Mouse (Mus musculus) neural tube, embryonic 12.5 days (tissue): ENCODE measurements around the gene Cd52. TPM values are rescaled to one million over a fixed set of nuclear protein-coding genes. Genes with fewer than 3 reads are reported as not detected.

ENCODE experiments used
- ATAC-seq: fragments of 200-750 bp; cut with Nextera tagmentation; 2 replicates; pipeline ENCODE4 v1.8.0; 2017; ENCODE audit warnings: low read depth, mild to moderate bottlenecking, moderate TSS enrichment, moderate library complexity; ENCODE audit not compliant: low FRiP score
- H3K27ac ChIP-seq: fragments of 300-500 bp; sonication (generic); 2 replicates; pipeline ENCODE4 v1.5.1; 2016
- H3K27me3 ChIP-seq: fragments of 300-500 bp; sonication (generic); replicated peaks from 2 replicates; pipeline ENCODE4 v1.6.1; 2016; ENCODE audit warnings: mild to moderate bottlenecking
- H3K36me3 ChIP-seq: fragments of 300-500 bp; sonication (generic); 2 replicates; pipeline ENCODE4 v1.6.1; 2016; ENCODE audit warnings: mild to moderate bottlenecking
- H3K4me1 ChIP-seq: fragments of 300-500 bp; sonication (generic); 2 replicates; pipeline ENCODE4 v1.6.1; 2016
- H3K4me2 ChIP-seq: fragments of 300-500 bp; sonication (generic); replicated peaks from 2 replicates; pipeline ENCODE4 v1.6.1; 2016; ENCODE audit warnings: mild to moderate bottlenecking
- H3K4me3 ChIP-seq: fragments of 300-500 bp; sonication (generic); 2 replicates; pipeline ENCODE4 v1.5.1; 2016
- H3K9ac ChIP-seq: fragments of 300-500 bp; sonication (generic); 2 replicates; pipeline ENCODE4 v1.6.1; 2016; ENCODE audit warnings: mild to moderate bottlenecking
- H3K9me3 ChIP-seq: fragments of 300-500 bp; sonication (generic); 2 replicates; pipeline ENCODE4 v1.6.1; 2016; ENCODE audit warnings: mild to moderate bottlenecking
- WGBS: fragments of 180-500 bp; shearing (Covaris S2); methylation state at CpG from one replicate; pipeline ENCODE4 v1.1.7; 2016; 5-methylcytosine and 5-hydroxymethylcytosine counted together
- polyA plus RNA-seq: library from polyadenylated mRNA; unstranded; fragments of >200 nt; fragmentation: Nextera tagmentation; extraction: Ambion mirVana; gene quantifications from 2 replicates; pipeline ENCODE4 v1.2.1, GENCODE M21; 2016

Cd52 gene
- polyA plus RNA-seq, 1 experiment from 2014 or later, result 7.2 TPM

GRCm38 (mm10) chr4:134061166-134061830 is 33.6 kb downstream of the Cd52 start:
- Histone ChIP-seq H3K9me3 (no peaks in the 10 kb centered on the region), H3K27ac (no peak overlapping the region), H3K27me3 (peaks cover 19% of the 10 kb centered on the region), H3K4me2 (no peak overlapping the region), H3K4me1 (no peaks in the 10 kb centered on the region), H3K9ac (no peak overlapping the region), H3K4me3 (no peak overlapping the region), H3K36me3 (no peaks in the 10 kb centered on the region)
- WGBS, result 64% methylated on average over 18 of the region's 18 CpGs
- ATAC-seq, result no peak

GRCm38 (mm10) chr4:134060135-134060865 is 34.6 kb downstream of the Cd52 start, which contains the start of gene Crybg2:
Crybg2 (plus strand) TSS chr4:134060815.
- Histone ChIP-seq H3K9ac (no peak within 1 kb of the TSS), H3K4me2 (no peak within 1 kb of the TSS), H3K36me3 (no peaks in the 10 kb centered on the region), H3K9me3 (no peaks in the 10 kb centered on the region), H3K27me3 (peaks cover 13% of the 10 kb centered on the region), H3K4me1 (no peaks in the 10 kb centered on the region), H3K4me3 (no peak within 1 kb of the TSS), H3K27ac (no peak within 1 kb of the TSS)
- WGBS, result 52% methylated on average over 28 of the region's 28 CpGs
- ATAC-seq, result no peak

- no peaks in the 10 kb centered on the region for H3K36me3 ChIP-seq
- WGBS, result 78% methylated on average over 6 of the region's 6 CpGs
- no peak overlapping the region for H3K27ac ChIP-seq
- no peaks in the 10 kb centered on the region for H3K4me1 ChIP-seq
- no peak overlapping the region for H3K4me3 ChIP-seq
- ATAC-seq, result no peak
- H3K9me3 ChIP-seq, result no peaks in the 10 kb centered on the region
- no peak overlapping the region for H3K9ac ChIP-seq
- peaks cover 6% of the 10 kb centered on the region; the same call in 1 of the 2 replicates for H3K27me3 ChIP-seq
- no peak overlapping the region for H3K4me2 ChIP-seq
These were observed 36.0 kb downstream of the Cd52 start for GRCm38 (mm10) chr4:134058908-134059307.

GRCm38 (mm10) chr4:134058166-134058715 is 36.6 kb downstream of the Cd52 start:
- Histone ChIP-seq H3K4me2 (peak overlapping the region; percentile 14), H3K27ac (no peak overlapping the region)
- ATAC-seq, result no peak

GRCm38 (mm10) chr4:134053538-134053937 is 41.3 kb downstream of the Cd52 start, which contains the start of gene Zfp683:
Zfp683 (plus strand) TSS chr4:134053838.
- Histone ChIP-seq H3K27me3 (no peaks in the 10 kb centered on the region), H3K4me3 (no peak within 1 kb of the TSS), H3K9me3 (no peaks in the 10 kb centered on the region), H3K27ac (no peak within 1 kb of the TSS), H3K4me2 (no peak within 1 kb of the TSS), H3K4me1 (peaks cover 4% of the 10 kb centered on the region; the same call in 1 of the 2 replicates), H3K9ac (no peak within 1 kb of the TSS), H3K36me3 (no peaks in the 10 kb centered on the region)
- no peak for ATAC-seq
- 88% methylated on average over 3 of the region's 3 CpGs for WGBS

More at GRCm38 (mm10) chr4:134058166-134058715, 36.6 kb downstream of the Cd52 start:
- WGBS, result 39% methylated on average over 14 of the region's 14 CpGs
- no peak overlapping the region for H3K4me3 ChIP-seq
- no peaks in the 10 kb centered on the region for H3K4me1 ChIP-seq
- H3K9me3 ChIP-seq, result no peaks in the 10 kb centered on the region
- H3K36me3 ChIP-seq, result no peaks in the 10 kb centered on the region
- no peak overlapping the region for H3K9ac ChIP-seq
- H3K27me3 ChIP-seq, result peaks cover 6% of the 10 kb centered on the region; the same call in 1 of the 2 replicates

GRCm38 (mm10) chr4:134052560-134052959 is 42.3 kb downstream of the Cd52 start:
- WGBS, result 29% methylated on average over 8 of the region's 8 CpGs
- Histone ChIP-seq H3K27me3 (no peaks in the 10 kb centered on the region), H3K27ac (no peak overlapping the region), H3K9me3 (no peaks in the 10 kb centered on the region), H3K4me2 (no peak overlapping the region), H3K36me3 (no peaks in the 10 kb centered on the region), H3K9ac (no peak overlapping the region), H3K4me3 (no peak overlapping the region), H3K4me1 (peaks cover 4% of the 10 kb centered on the region; the same call in 1 of the 2 replicates)
- no peak for ATAC-seq

GRCm38 (mm10) chr4:134051912-134052311 is 43.0 kb downstream of the Cd52 start:
- Histone ChIP-seq H3K9ac (no peak overlapping the region), H3K27ac (no peak overlapping the region), H3K4me3 (no peak overlapping the region), H3K4me2 (no peak overlapping the region), H3K36me3 (no peaks in the 10 kb centered on the region), H3K4me1 (peaks cover 4% of the 10 kb centered on the region; the same call in 1 of the 2 replicates), H3K27me3 (no peaks in the 10 kb centered on the region), H3K9me3 (no peaks in the 10 kb centered on the region)
- WGBS, result 85% methylated on average over 5 of the region's 5 CpGs
- ATAC-seq, result no peak

- Histone ChIP-seq H3K4me2 (no peak overlapping the region), H3K4me3 (no peak overlapping the region), H3K4me1 (peaks cover 3% of the 10 kb centered on the region; the same call in 1 of the 2 replicates), H3K36me3 (no peaks in the 10 kb centered on the region), H3K9me3 (no peaks in the 10 kb centered on the region), H3K9ac (no peak overlapping the region), H3K27me3 (no peaks in the 10 kb centered on the region), H3K27ac (no peak overlapping the region)
- no peak for ATAC-seq
- 73% methylated on average over 5 of the region's 5 CpGs for WGBS
These were observed 47.2 kb downstream of the Cd52 start for GRCm38 (mm10) chr4:134047648-134048047.

GRCm38 (mm10) chr4:134043041-134043440 is 51.8 kb downstream of the Cd52 start:
- ATAC-seq, result no peak
- peaks cover 6% of the 10 kb centered on the region; the same call in 1 of the 2 replicates for H3K4me1 ChIP-seq
- no peak overlapping the region for H3K27ac ChIP-seq
- 59% methylated on average over 2 of the region's 2 CpGs for WGBS
- H3K9ac ChIP-seq, result no peak overlapping the region
- H3K4me2 ChIP-seq, result no peak overlapping the region
- H3K36me3 ChIP-seq, result no peaks in the 10 kb centered on the region
- no peaks in the 10 kb centered on the region; the same call in 1 of the 2 replicates for H3K27me3 ChIP-seq
- no peaks in the 10 kb centered on the region for H3K9me3 ChIP-seq
- H3K4me3 ChIP-seq, result no peak overlapping the region

GRCm38 (mm10) chr4:134041317-134042123 is 53.4 kb downstream of the Cd52 start:
- WGBS, result 51% methylated on average over 9 of the region's 9 CpGs
- Histone ChIP-seq H3K36me3 (no peaks in the 10 kb centered on the region), H3K9ac (no peak overlapping the region), H3K27ac (no peak overlapping the region), H3K4me1 (peaks cover 6% of the 10 kb centered on the region; the same call in 1 of the 2 replicates), H3K4me3 (no peak overlapping the region), H3K9me3 (no peaks in the 10 kb centered on the region), H3K4me2 (no peak overlapping the region), H3K27me3 (no peaks in the 10 kb centered on the region; the same call in 1 of the 2 replicates)
- peak; percentile 33; the same call in 1 of the 2 replicates for ATAC-seq

- Histone ChIP-seq H3K27ac (no peak overlapping the region), H3K9ac (no peak overlapping the region), H3K9me3 (no peaks in the 10 kb centered on the region), H3K4me1 (no peaks in the 10 kb centered on the region), H3K36me3 (no peaks in the 10 kb centered on the region), H3K4me3 (no peak overlapping the region), H3K4me2 (no peak overlapping the region), H3K27me3 (no peaks in the 10 kb centered on the region; the same call in 1 of the 2 replicates)
- peak; percentile 56; the same call in 1 of the 2 replicates for ATAC-seq
- 5% methylated on average over 16 of the region's 16 CpGs for WGBS
These were observed 58.9 kb downstream of the Cd52 start for GRCm38 (mm10) chr4:134035953-134036352.
